Mouse (Mus musculus): ENCODE results near the gene Dync1i1.

Dync1i1 gene

GRCm38 (mm10) chr6:5855526-5855925 is 130.1 kb downstream of the Dync1i1 start:
- DNase-seq (ENCODE audit: low read depth, low spot score) = no peak

GRCm38 (mm10) chr6:5858371-5858770 is 132.9 kb downstream of the Dync1i1 start:
- DNase-seq (ENCODE audit: low read depth, low spot score) = peak; percentile 14

- no peak for DNase-seq (ENCODE audit: low read depth, low spot score)
Observed at GRCm38 (mm10) chr6:5858901-5859598, 133.6 kb downstream of the Dync1i1 start.

GRCm38 (mm10) chr6:5859630-5860029 is 134.2 kb downstream of the Dync1i1 start:
- no peak for DNase-seq (ENCODE audit: low read depth, low spot score)

GRCm38 (mm10) chr6:5866091-5866490 is 140.7 kb downstream of the Dync1i1 start:
- DNase-seq (ENCODE audit: low read depth, low spot score) = no peak

- no peak for DNase-seq (ENCODE audit: low read depth, low spot score)
Observed at GRCm38 (mm10) chr6:5867221-5867620, 141.8 kb downstream of the Dync1i1 start.

- no peak for DNase-seq (ENCODE audit: low read depth, low spot score)
Observed at GRCm38 (mm10) chr6:5871060-5871459, 145.6 kb downstream of the Dync1i1 start.

- no peak for DNase-seq (ENCODE audit: low read depth, low spot score)
Observed at GRCm38 (mm10) chr6:5871581-5872298, 146.3 kb downstream of the Dync1i1 start.

- DNase-seq (ENCODE audit: low read depth, low spot score) = no peak
Observed at GRCm38 (mm10) chr6:5889341-5889740, 163.9 kb downstream of the Dync1i1 start.

GRCm38 (mm10) chr6:5911295-5911694 is 185.9 kb downstream of the Dync1i1 start:
- DNase-seq (ENCODE audit: low read depth, low spot score) = no peak

- no peak for DNase-seq (ENCODE audit: low read depth, low spot score)
Observed at GRCm38 (mm10) chr6:5915028-5915427, 189.6 kb downstream of the Dync1i1 start.

GRCm38 (mm10) chr6:5920670-5921069 is 195.2 kb downstream of the Dync1i1 start:
- no peak for DNase-seq (ENCODE audit: low read depth, low spot score)

GRCm38 (mm10) chr6:5922676-5923075 is 197.2 kb downstream of the Dync1i1 start:
- no peak for DNase-seq (ENCODE audit: low read depth, low spot score)

- DNase-seq (ENCODE audit: low read depth, low spot score) = no peak
Observed at GRCm38 (mm10) chr6:5923148-5923547, 197.7 kb downstream of the Dync1i1 start.

- DNase-seq (ENCODE audit: low read depth, low spot score) = peak; percentile 64
Observed at GRCm38 (mm10) chr6:5930140-5930539, 204.7 kb downstream of the Dync1i1 start.

GRCm38 (mm10) chr6:5935587-5936353 is 210.3 kb downstream of the Dync1i1 start:
- DNase-seq (ENCODE audit: low read depth, low spot score) = no peak

GRCm38 (mm10) chr6:5949812-5950392 is 224.5 kb downstream of the Dync1i1 start:
- no peak for DNase-seq (ENCODE audit: low read depth, low spot score)

- no peak for DNase-seq (ENCODE audit: low read depth, low spot score)
Observed at GRCm38 (mm10) chr6:5956316-5956913, 231.0 kb downstream of the Dync1i1 start.

GRCm38 (mm10) chr6:5960728-5961127 is 235.3 kb downstream of the Dync1i1 start:
- no peak for DNase-seq (ENCODE audit: low read depth, low spot score)

GRCm38 (mm10) chr6:5961960-5962359 is 236.5 kb downstream of the Dync1i1 start:
- DNase-seq (ENCODE audit: low read depth, low spot score) = no peak

- DNase-seq (ENCODE audit: low read depth, low spot score) = no peak
Observed at GRCm38 (mm10) chr6:5966376-5966775, 240.9 kb downstream of the Dync1i1 start.
